Mouse (Mus musculus): ENCODE measurements at regions not wholly inside any gene's neighbourhood (a gene's known extent, or its start where the extent isn't known, plus 50 kb on each side); places are given as distances from the start of the nearest gene placed in this dataset.

DNA sequence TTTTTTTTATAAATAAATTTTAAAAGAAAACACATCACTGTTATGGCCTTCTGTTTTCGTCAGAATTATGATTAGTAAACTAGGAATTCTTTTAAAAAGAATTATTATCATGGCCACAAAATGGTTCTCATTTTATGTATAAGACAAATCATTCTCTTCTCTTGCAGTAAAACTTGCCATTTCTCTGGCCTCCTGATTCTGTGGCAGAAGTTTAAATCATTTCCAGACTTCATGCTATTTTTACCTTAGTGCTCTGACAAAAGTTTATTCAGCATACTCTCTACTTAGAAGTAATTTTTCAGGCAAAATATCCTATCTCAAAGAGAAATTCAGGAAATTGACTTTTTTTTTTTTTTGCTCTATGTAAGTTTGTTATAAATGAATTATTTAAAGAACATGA lies 96.3 kb upstream of the Col5a2 start:
- no peak overlapping the region for H3K4me3 ChIP-seq (ENCODE audit: control insufficient read depth in 1 of 2, insufficient read depth in 1 of 2, low read depth in 2 of 2, low read length in 2 of 2)
- no peaks in the 10 kb centered on the region for H3K4me1 ChIP-seq (ENCODE audit: control insufficient read depth in 1 of 2, insufficient read depth in 2 of 2, low read length in 2 of 2)
- H3K36me3 ChIP-seq (ENCODE audit: control insufficient read depth in 1 of 2, insufficient read depth in 2 of 2, low read length in 2 of 2) = no peaks in the 10 kb centered on the region
- TF ChIP-seq JUND (IDR thresholded peaks at IDR 0.05; ENCODE audit: low read depth, low read length) (no peak), ZNF384 (IDR thresholded peaks at IDR 0.05; ENCODE audit: low read depth, low read length) (no peak), TBP (IDR thresholded peaks at IDR 0.05; ENCODE audit: low read depth, low read length) (no peak), ZMIZ1 (IDR thresholded peaks at IDR 0.05; ENCODE audit: low read depth, low read length) (no peak), NELFE (IDR thresholded peaks at IDR 0.05; ENCODE audit: low read depth, low read length) (no peak), SMC3 (IDR thresholded peaks at IDR 0.05; ENCODE audit: low read depth, low read length) (no peak), CHD2 (IDR thresholded peaks at IDR 0.05; ENCODE audit: low read length) (no peak), USF2 (IDR thresholded peaks at IDR 0.05; ENCODE audit: borderline replicate concordance in 1 of 2, insufficient read depth in 1 of 2, low read depth in 1 of 2, low read length in 2 of 2) (no peak), POLR2AphosphoS5 (IDR thresholded peaks at IDR 0.05; ENCODE audit: borderline replicate concordance, low read depth, low read length) (no peak), USF1 (IDR thresholded peaks at IDR 0.05; ENCODE audit: low read depth, low read length) (no peak), EP300 (IDR thresholded peaks at IDR 0.05; ENCODE audit: low read depth in 1 of 2, low read length in 2 of 2) (no peak), POLR2A (IDR thresholded peaks at IDR 0.05; ENCODE audit: control insufficient read depth in 1 of 2, insufficient read depth in 1 of 2, low read depth in 1 of 2, low read length in 2 of 2, poor library complexity in 1 of 2) (no peak), MXI1 (IDR thresholded peaks at IDR 0.05; ENCODE audit: low read depth, low read length) (no peak), HCFC1 (IDR thresholded peaks at IDR 0.05; ENCODE audit: low read depth, low read length) (no peak), RCOR1 (IDR thresholded peaks at IDR 0.05; ENCODE audit: low read depth, low read length) (no peak), MYC (IDR thresholded peaks at IDR 0.05; ENCODE audit: low read depth, low read length) (no peak), KAT2A (conservative IDR thresholded peaks at IDR 0.05; ENCODE audit: low read depth, low read length) (no peak), MAZ (IDR thresholded peaks at IDR 0.05; ENCODE audit: low read depth, low read length) (no peak), MYB (IDR thresholded peaks at IDR 0.05; ENCODE audit: low read depth, low read length) (no peak), MEF2A (IDR thresholded peaks at IDR 0.05; ENCODE audit: extremely low read depth, insufficient replicate concordance, low read depth, low read length, poor library complexity, severe bottlenecking) (no peak)
- H3K9ac ChIP-seq (ENCODE audit: control insufficient read depth, low read depth, low read length, poor library complexity, severe bottlenecking) = no peak overlapping the region
- DNase-seq (ENCODE audit: low read depth, low spot score) = no peak
- H3K27me3 ChIP-seq (ENCODE audit: control insufficient read depth in 1 of 2, insufficient read depth in 2 of 2, low read length in 2 of 2) = no peaks in the 10 kb centered on the region
- no peaks in the 10 kb centered on the region for H3K79me2 ChIP-seq (ENCODE audit: control insufficient read depth, insufficient read depth, low read length, poor library complexity)
- no peaks in the 10 kb centered on the region for H3K9me3 ChIP-seq (replicated peaks; ENCODE audit: insufficient read depth, low read length)
- H3K27ac ChIP-seq (ENCODE audit: control insufficient read depth, low read depth, low read length) = no peak overlapping the region

- H3K27ac ChIP-seq (ENCODE audit: control insufficient read depth, low read depth, low read length) = no peak overlapping the region
- no peak overlapping the region for H3K9ac ChIP-seq (ENCODE audit: control insufficient read depth, low read depth, low read length, poor library complexity, severe bottlenecking)
- H3K36me3 ChIP-seq (ENCODE audit: control insufficient read depth in 1 of 2, insufficient read depth in 2 of 2, low read length in 2 of 2) = no peaks in the 10 kb centered on the region
- H3K9me3 ChIP-seq (replicated peaks; ENCODE audit: insufficient read depth, low read length) = no peaks in the 10 kb centered on the region
- TF ChIP-seq SIN3A (IDR thresholded peaks at IDR 0.05; ENCODE audit: low read length) = no peak
- no peak for TF ChIP-seq POLR2AphosphoS2 (IDR thresholded peaks at IDR 0.05; ENCODE audit: low read length)
- no peak for TF ChIP-seq ZKSCAN1 (IDR thresholded peaks at IDR 0.05; ENCODE audit: low read depth, low read length)
- TF ChIP-seq ETS1 (IDR thresholded peaks at IDR 0.05; ENCODE audit: low read depth, low read length) = no peak
- no peak for TF ChIP-seq ZC3H11A (IDR thresholded peaks at IDR 0.05; ENCODE audit: low read depth, low read length)
- no peak for TF ChIP-seq JUND (IDR thresholded peaks at IDR 0.05; ENCODE audit: low read depth, low read length)
- TF ChIP-seq KAT2A (conservative IDR thresholded peaks at IDR 0.05; ENCODE audit: low read depth, low read length) = no peak
- TF ChIP-seq E2F4 (IDR thresholded peaks at IDR 0.05; ENCODE audit: borderline replicate concordance, low read depth, low read length) = no peak
- TF ChIP-seq RCOR1 (IDR thresholded peaks at IDR 0.05; ENCODE audit: low read depth, low read length) = no peak
- no peak for TF ChIP-seq ZMIZ1 (IDR thresholded peaks at IDR 0.05; ENCODE audit: low read depth, low read length)
- TF ChIP-seq MAZ (IDR thresholded peaks at IDR 0.05; ENCODE audit: low read depth, low read length) = no peak
- no peak for TF ChIP-seq TCF12 (IDR thresholded peaks at IDR 0.05; ENCODE audit: low read depth, low read length)
- no peak for TF ChIP-seq MAFK (IDR thresholded peaks at IDR 0.05; ENCODE audit: borderline replicate concordance, low read depth, low read length)
- no peak for TF ChIP-seq POLR2AphosphoS5 (IDR thresholded peaks at IDR 0.05; ENCODE audit: borderline replicate concordance, low read depth, low read length)
- no peak for TF ChIP-seq MEF2A (IDR thresholded peaks at IDR 0.05; ENCODE audit: extremely low read depth, insufficient replicate concordance, low read depth, low read length, poor library complexity, severe bottlenecking)
- no peak for TF ChIP-seq RAD21 (IDR thresholded peaks at IDR 0.05; ENCODE audit: low read depth, low read length)
- H3K79me2 ChIP-seq (ENCODE audit: control insufficient read depth, insufficient read depth, low read length, poor library complexity) = no peaks in the 10 kb centered on the region
- H3K27me3 ChIP-seq (ENCODE audit: control insufficient read depth in 1 of 2, insufficient read depth in 2 of 2, low read length in 2 of 2) = no peaks in the 10 kb centered on the region
- H3K4me1 ChIP-seq (ENCODE audit: control insufficient read depth in 1 of 2, insufficient read depth in 2 of 2, low read length in 2 of 2) = no peaks in the 10 kb centered on the region
- DNase-seq (ENCODE audit: low read depth, low spot score) = no peak
- H3K4me3 ChIP-seq (ENCODE audit: control insufficient read depth in 1 of 2, insufficient read depth in 1 of 2, low read depth in 2 of 2, low read length in 2 of 2) = no peak overlapping the region
These were observed 96.9 kb upstream of the Col5a2 start for GRCm38 (mm10) chr1:45600011-45600410.

Data from MEL (cell line).